Mouse (Mus musculus) limb, embryonic 13.5 days (tissue): Measurements from ENCODE around the gene Scg5. TPM values are rescaled to one million over a fixed set of nuclear protein-coding genes. Genes with fewer than 3 reads are reported as not detected.

Experiments used
- ATAC-seq: fragments of 200-750 bp; cut with Nextera tagmentation; 2 replicates; pipeline ENCODE4 v1.8.0; 2017; ENCODE audit warnings: low read depth, moderate number of reproducible peaks, moderate TSS enrichment; ENCODE audit not compliant: low FRiP score
- H3K27ac ChIP-seq: fragments of 300-500 bp; sonication (generic); 2 replicates; pipeline ENCODE4 v1.5.1; 2015; ENCODE audit warnings: inconsistent platforms, mild to moderate bottlenecking, moderate library complexity
- H3K27me3 ChIP-seq: fragments of 300-500 bp; sonication (generic); 2 replicates; pipeline ENCODE4 v1.6.1; 2015; ENCODE audit warnings: mild to moderate bottlenecking, inconsistent platforms
- H3K36me3 ChIP-seq: fragments of 300-500 bp; sonication (generic); 2 replicates; pipeline ENCODE4 v1.6.1; 2015; ENCODE audit warnings: inconsistent platforms, mild to moderate bottlenecking, moderate library complexity
- H3K4me1 ChIP-seq: fragments of 300-500 bp; sonication (generic); 2 replicates; pipeline ENCODE4 v1.6.1; 2015; ENCODE audit warnings: inconsistent platforms
- H3K4me2 ChIP-seq: fragments of 300-500 bp; sonication (generic); replicated peaks from 2 replicates; pipeline ENCODE4 v1.6.1; 2015; ENCODE audit warnings: inconsistent platforms, mild to moderate bottlenecking, moderate library complexity
- H3K4me3 ChIP-seq: fragments of 300-500 bp; sonication (generic); 2 replicates; pipeline ENCODE4 v1.5.1; 2015; ENCODE audit warnings: moderate library complexity, mild to moderate bottlenecking, inconsistent platforms
- H3K9ac ChIP-seq: fragments of 300-500 bp; sonication (generic); 2 replicates; pipeline ENCODE4 v1.6.1; 2015; ENCODE audit warnings: mild to moderate bottlenecking, inconsistent platforms
- H3K9me3 ChIP-seq: fragments of 300-500 bp; sonication (generic); 2 replicates; pipeline ENCODE4 v1.6.1; 2016; ENCODE audit warnings: inconsistent platforms
- WGBS: fragments of 180-500 bp; shearing (Covaris S2); methylation state at CpG from one replicate; pipeline ENCODE4 v1.1.7; 2015; 5-methylcytosine and 5-hydroxymethylcytosine counted together
- polyA plus RNA-seq: library from polyadenylated mRNA; unstranded; fragments of >200 nt; fragmentation: Nextera tagmentation; extraction: Ambion mirVana; gene quantifications from 2 replicates; pipeline ENCODE4 v1.2.1, GENCODE M21; 2015

Gene Scg5
- polyA plus RNA-seq, 1 experiment from 2014 or later = 1.3 TPM

- 83% methylated on average over 8 of the region's 8 CpGs for WGBS
- ATAC-seq = no peak
- no peaks in the 10 kb centered on the region for H3K4me1 ChIP-seq
- H3K4me3 ChIP-seq = no peak overlapping the region
- H3K27ac ChIP-seq = no peak overlapping the region
- H3K27me3 ChIP-seq = no peaks in the 10 kb centered on the region
- H3K36me3 ChIP-seq = no peaks in the 10 kb centered on the region
- H3K9ac ChIP-seq = no peak overlapping the region
- H3K9me3 ChIP-seq = no peaks in the 10 kb centered on the region
- H3K4me2 ChIP-seq = no peak overlapping the region
These were observed 60.2 kb downstream of the Scg5 start for GRCm38 (mm10) chr2:113768541-113769303.

- Histone ChIP-seq H3K4me3 (no peak overlapping the region), H3K36me3 (no peaks in the 10 kb centered on the region), H3K9ac (no peak overlapping the region), H3K27ac (no peak overlapping the region), H3K27me3 (no peaks in the 10 kb centered on the region), H3K4me1 (no peaks in the 10 kb centered on the region), H3K4me2 (no peak overlapping the region), H3K9me3 (no peaks in the 10 kb centered on the region)
- 41% methylated on average over 1 of the region's 1 CpGs for WGBS
- ATAC-seq = no peak
These were observed 63.0 kb downstream of the Scg5 start for GRCm38 (mm10) chr2:113765885-113766284.

- peaks cover 8% of the 10 kb centered on the region for H3K27me3 ChIP-seq
- H3K27ac ChIP-seq = no peak overlapping the region
- H3K4me1 ChIP-seq = no peaks in the 10 kb centered on the region
- WGBS = 82% methylated on average over 5 of the region's 5 CpGs
- H3K4me2 ChIP-seq = no peak overlapping the region
- H3K4me3 ChIP-seq = no peak overlapping the region
- no peaks in the 10 kb centered on the region for H3K36me3 ChIP-seq
- H3K9me3 ChIP-seq = no peaks in the 10 kb centered on the region
- H3K9ac ChIP-seq = no peak overlapping the region
- ATAC-seq = no peak
These were observed 64.0 kb downstream of the Scg5 start for GRCm38 (mm10) chr2:113764968-113765367.

- H3K4me1 ChIP-seq = peaks cover 25% of the 10 kb centered on the region
- peaks cover 54% of the 10 kb centered on the region for H3K27me3 ChIP-seq
- peak within 1 kb of the TSS; percentile 63 for H3K9ac ChIP-seq
- WGBS = under 1% methylated on average over 64 of the region's 64 CpGs
- peak; percentile 73 for ATAC-seq
- H3K4me3 ChIP-seq = peak within 1 kb of the TSS; percentile 57
- no peak within 1 kb of the TSS for H3K27ac ChIP-seq
- no peaks in the 10 kb centered on the region for H3K9me3 ChIP-seq
- H3K4me2 ChIP-seq = peak within 1 kb of the TSS; percentile 96
- H3K36me3 ChIP-seq = no peaks in the 10 kb centered on the region
These were observed 70.4 kb downstream of the Scg5 start, which contains the start of gene Grem1 for GRCm38 (mm10) chr2:113758311-113759161. Gene Grem1, minus strand, starts transcription at chr2:113758646.

GRCm38 (mm10) chr2:113757525-113758310, 71.2 kb downstream of the Scg5 start:
- Histone ChIP-seq H3K4me2 (peak overlapping the region; percentile 96), H3K4me3 (peak overlapping the region; percentile 57), H3K4me1 (peaks cover 25% of the 10 kb centered on the region), H3K27me3 (peaks cover 54% of the 10 kb centered on the region), H3K9me3 (no peaks in the 10 kb centered on the region), H3K36me3 (no peaks in the 10 kb centered on the region), H3K9ac (peak overlapping the region; percentile 63), H3K27ac (no peak overlapping the region)
- 0% methylated on average over 47 of the region's 47 CpGs for WGBS
- ATAC-seq = peak; percentile 30

GRCm38 (mm10) chr2:113756924-113757524, 71.9 kb downstream of the Scg5 start:
- H3K4me2 ChIP-seq = peak overlapping the region; percentile 96
- no peaks in the 10 kb centered on the region for H3K36me3 ChIP-seq
- no peak for ATAC-seq
- H3K9me3 ChIP-seq = no peaks in the 10 kb centered on the region
- H3K27ac ChIP-seq = no peak overlapping the region
- peak overlapping the region; percentile 57 for H3K4me3 ChIP-seq
- peaks cover 54% of the 10 kb centered on the region for H3K27me3 ChIP-seq
- WGBS = 1% methylated on average over 12 of the region's 12 CpGs
- H3K9ac ChIP-seq = peak overlapping the region; percentile 63
- H3K4me1 ChIP-seq = peaks cover 25% of the 10 kb centered on the region

GRCm38 (mm10) chr2:113749721-113750120, 79.2 kb downstream of the Scg5 start:
- no peaks in the 10 kb centered on the region for H3K4me1 ChIP-seq
- no peak overlapping the region for H3K4me3 ChIP-seq
- peaks cover 6% of the 10 kb centered on the region for H3K27me3 ChIP-seq
- no peak for ATAC-seq
- H3K27ac ChIP-seq = no peak overlapping the region
- H3K36me3 ChIP-seq = no peaks in the 10 kb centered on the region
- no peak overlapping the region for H3K9ac ChIP-seq
- no peak overlapping the region for H3K4me2 ChIP-seq
- 74% methylated on average over 12 of the region's 12 CpGs for WGBS
- H3K9me3 ChIP-seq = no peaks in the 10 kb centered on the region

GRCm38 (mm10) chr2:113749309-113749708, 79.6 kb downstream of the Scg5 start:
- Histone ChIP-seq H3K4me1 (no peaks in the 10 kb centered on the region), H3K9ac (no peak overlapping the region), H3K27me3 (peaks cover 5% of the 10 kb centered on the region), H3K4me3 (no peak overlapping the region), H3K36me3 (no peaks in the 10 kb centered on the region), H3K4me2 (no peak overlapping the region), H3K27ac (no peak overlapping the region), H3K9me3 (no peaks in the 10 kb centered on the region)
- 90% methylated on average over 9 of the region's 9 CpGs for WGBS
- no peak for ATAC-seq

GRCm38 (mm10) chr2:113728581-113728980, 100.3 kb downstream of the Scg5 start:
- Histone ChIP-seq H3K27ac (no peak overlapping the region), H3K27me3 (no peaks in the 10 kb centered on the region), H3K9ac (no peak overlapping the region), H3K4me1 (no peaks in the 10 kb centered on the region), H3K36me3 (no peaks in the 10 kb centered on the region), H3K9me3 (no peaks in the 10 kb centered on the region), H3K4me3 (no peak overlapping the region), H3K4me2 (no peak overlapping the region)
- no peak for ATAC-seq
- WGBS = 94% methylated on average over 3 of the region's 3 CpGs
